Mouse (Mus musculus): ENCODE measurements around the gene Plekha8. TPM values are rescaled to one million over a fixed set of nuclear protein-coding genes. Genes with fewer than 3 reads are reported as not detected.

Gene Plekha8
- total and polyA plus RNA-seq, 2 experiments from 2014 or later, result 5.2 to 14.9 TPM

DNA sequence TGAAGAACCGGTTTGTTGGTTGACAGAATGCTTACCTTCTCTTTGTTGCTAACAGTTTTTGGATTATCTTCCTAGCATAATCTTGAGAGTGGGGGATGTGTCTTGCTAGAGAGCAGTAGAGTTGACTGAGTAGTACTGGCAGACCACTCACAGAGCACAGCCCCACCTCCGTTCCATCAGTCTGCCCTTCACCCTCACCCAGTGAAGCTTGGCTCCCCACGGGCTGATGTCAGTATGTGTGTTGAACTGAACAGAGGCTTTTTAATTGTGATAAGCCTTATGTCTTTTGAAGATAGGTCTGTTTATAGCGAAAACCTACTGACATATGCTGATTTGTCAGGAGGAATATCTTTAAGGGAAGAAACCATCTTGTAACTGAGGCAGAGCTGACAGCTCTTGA is 48.3 kb downstream of the Plekha8 start:
- Histone ChIP-seq H3K4me3 (ENCODE audit: low read depth, low read length) (no peak overlapping the region), H3K9me3 (ENCODE audit: low read length) (no peaks in the 10 kb centered on the region), H3K27ac (ENCODE audit: low read depth, low read length) (no peak overlapping the region), H3K36me3 (ENCODE audit: insufficient read depth, low read length) (0 out of 2 replicates have a peak, but pooled peaks cover 8% of the 10 kb centered on the region), H3K4me2 (ENCODE audit: low read depth, low read length, poor library complexity, severe bottlenecking) (no peak overlapping the region), H3K4me1 (ENCODE audit: insufficient read depth, low read length) (no peaks in the 10 kb centered on the region), H3K27me3 (ENCODE audit: insufficient read depth, low read length) (no peaks in the 10 kb centered on the region), H3K9ac (replicated peaks; ENCODE audit: low read length, poor library complexity, severe bottlenecking) (no peak overlapping the region)
- WGBS, result 89% methylated on average over 4 of the region's 4 CpGs
- TF ChIP-seq CTCF (IDR thresholded peaks at IDR 0.05), result no peak
- DNase-seq (ENCODE audit: low spot score) (no peak), ATAC-seq (ENCODE audit: low FRiP score) (no peak)

DNA sequence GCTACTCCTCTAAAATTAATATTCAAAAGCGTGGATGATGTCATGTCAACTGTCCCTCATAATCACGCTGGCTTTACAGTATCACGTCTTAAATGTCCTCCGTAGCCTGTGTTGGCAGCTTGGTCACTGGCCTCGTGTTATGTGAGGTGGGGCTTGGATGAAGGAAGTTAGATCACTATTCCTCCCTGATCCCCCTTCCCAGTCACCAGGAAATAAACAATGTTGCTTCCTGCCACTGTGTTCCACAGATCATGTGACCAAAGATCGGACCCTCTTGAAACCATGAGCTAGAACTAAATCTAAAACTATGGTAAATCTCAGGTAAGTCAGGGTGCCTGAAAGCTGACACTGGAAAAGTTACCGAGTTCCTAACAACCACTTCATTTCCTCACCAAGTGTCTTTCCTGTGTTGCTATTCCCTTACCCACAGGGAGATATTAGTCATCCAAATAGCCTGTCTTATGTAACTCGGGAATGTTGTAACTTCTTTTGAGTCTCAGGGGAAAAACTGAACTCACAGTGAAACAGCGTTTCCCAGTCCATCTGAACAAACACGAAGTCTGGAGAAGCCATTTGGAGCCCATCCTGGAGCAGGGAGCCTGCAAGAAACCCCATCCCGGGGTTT is 60.7 kb downstream of the Plekha8 start:
- no peak for TF ChIP-seq CTCF (IDR thresholded peaks at IDR 0.05)
- Histone ChIP-seq H3K4me3 (ENCODE audit: low read depth, low read length) (no peak overlapping the region), H3K36me3 (ENCODE audit: insufficient read depth, low read length) (no peaks in the 10 kb centered on the region), H3K4me1 (ENCODE audit: insufficient read depth, low read length) (no peaks in the 10 kb centered on the region), H3K9me3 (ENCODE audit: low read length) (no peaks in the 10 kb centered on the region), H3K27me3 (ENCODE audit: insufficient read depth, low read length) (no peaks in the 10 kb centered on the region), H3K4me2 (ENCODE audit: low read depth, low read length, poor library complexity, severe bottlenecking) (no peak overlapping the region), H3K27ac (ENCODE audit: low read depth, low read length) (no peak overlapping the region), H3K9ac (replicated peaks; ENCODE audit: low read length, poor library complexity, severe bottlenecking) (no peak overlapping the region)
- WGBS, result 86% methylated on average over 11 of the region's 11 CpGs
- DNase-seq (ENCODE audit: low spot score), result no peak
- no peak for ATAC-seq (ENCODE audit: low FRiP score)

DNA sequence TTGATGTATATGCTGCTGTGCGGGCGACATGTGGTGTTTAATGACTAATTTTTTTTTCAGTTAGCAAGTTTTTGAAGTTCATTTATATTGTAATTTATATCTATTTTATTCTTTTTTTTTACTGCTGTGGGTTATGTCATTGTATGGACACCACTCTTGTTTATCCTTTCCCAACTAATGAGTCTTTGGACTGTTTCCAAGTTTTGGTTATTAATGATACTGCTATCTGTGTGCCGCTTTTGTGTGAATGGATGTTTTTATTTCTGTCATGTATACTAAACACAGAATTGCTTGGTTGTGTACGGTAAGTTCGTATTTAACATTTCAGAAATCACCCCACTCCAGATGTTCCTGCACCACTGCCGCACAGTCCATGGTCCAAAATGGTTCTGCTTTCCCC is 63.0 kb downstream of the Plekha8 start:
- no peaks in the 10 kb centered on the region for H3K27me3 ChIP-seq (ENCODE audit: insufficient read depth, low read length)
- no peak overlapping the region for H3K4me2 ChIP-seq (ENCODE audit: low read depth, low read length, poor library complexity, severe bottlenecking)
- no peaks in the 10 kb centered on the region for H3K4me1 ChIP-seq (ENCODE audit: insufficient read depth, low read length)
- TF ChIP-seq CTCF (IDR thresholded peaks at IDR 0.05), result no peak
- H3K27ac ChIP-seq (ENCODE audit: low read depth, low read length), result no peak overlapping the region
- H3K9me3 ChIP-seq (ENCODE audit: low read length), result no peaks in the 10 kb centered on the region
- no peaks in the 10 kb centered on the region for H3K36me3 ChIP-seq (ENCODE audit: insufficient read depth, low read length)
- ATAC-seq (ENCODE audit: low FRiP score) (no peak), DNase-seq (ENCODE audit: low spot score) (no peak)
- no peak overlapping the region for H3K4me3 ChIP-seq (ENCODE audit: low read depth, low read length)
- WGBS, result 92% methylated on average over 6 of the region's 6 CpGs
- no peak overlapping the region for H3K9ac ChIP-seq (replicated peaks; ENCODE audit: low read length, poor library complexity, severe bottlenecking)

DNA sequence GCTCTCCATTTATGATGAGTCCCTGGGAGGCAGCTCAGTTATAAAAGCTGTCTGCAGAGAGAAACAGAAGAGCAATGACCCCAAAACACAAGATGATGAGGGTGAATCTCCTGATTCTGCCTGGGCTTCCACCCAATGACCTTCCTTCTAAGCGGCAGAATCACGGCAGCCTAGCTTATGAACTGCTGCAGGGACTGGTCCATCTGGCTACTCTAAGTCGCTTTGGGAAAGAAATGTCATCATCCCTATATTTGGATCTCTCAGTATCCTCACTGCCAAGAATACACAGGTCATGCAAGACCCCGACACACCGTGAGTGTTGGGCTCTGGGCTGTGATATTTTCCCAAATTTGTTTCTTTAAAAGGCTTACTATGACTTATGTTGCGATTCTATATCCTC is 75.0 kb downstream of the Plekha8 start:
- Histone ChIP-seq H3K4me2 (ENCODE audit: low read depth, low read length, poor library complexity, severe bottlenecking) (no peak overlapping the region), H3K36me3 (ENCODE audit: insufficient read depth, low read length) (peaks cover 6% of the 10 kb centered on the region; the same call in 1 of the 2 replicates), H3K9me3 (ENCODE audit: low read length) (no peaks in the 10 kb centered on the region), H3K4me3 (ENCODE audit: low read depth, low read length) (no peak overlapping the region), H3K27ac (ENCODE audit: low read depth, low read length) (no peak overlapping the region), H3K4me1 (ENCODE audit: insufficient read depth, low read length) (no peaks in the 10 kb centered on the region), H3K27me3 (ENCODE audit: insufficient read depth, low read length) (no peaks in the 10 kb centered on the region), H3K9ac (replicated peaks; ENCODE audit: low read length, poor library complexity, severe bottlenecking) (no peak overlapping the region)
- DNase-seq (ENCODE audit: low spot score) (no peak), ATAC-seq (ENCODE audit: low FRiP score) (no peak)
- no peak for TF ChIP-seq CTCF (IDR thresholded peaks at IDR 0.05)
- WGBS, result 88% methylated on average over 6 of the region's 6 CpGs

DNA sequence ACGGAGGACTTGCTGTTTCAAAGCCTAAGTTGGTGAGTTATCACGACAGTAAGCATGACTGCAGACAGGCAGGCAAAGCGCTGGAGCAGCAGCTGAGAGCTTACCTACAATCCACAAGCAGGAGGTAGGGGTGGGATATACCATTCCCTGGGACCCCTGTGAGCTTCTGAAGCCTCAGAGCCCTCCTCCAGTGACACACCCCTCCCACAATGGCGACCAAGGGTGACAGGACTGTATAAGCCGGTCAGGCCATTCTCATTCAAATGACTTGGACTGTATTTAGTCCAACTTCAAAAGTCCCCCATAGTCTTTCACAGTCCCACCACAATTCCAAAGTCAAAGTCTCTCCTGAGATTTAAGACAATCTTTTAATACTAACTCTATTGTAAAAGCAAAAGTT is 78.0 kb downstream of the Plekha8 start:
- H3K9ac ChIP-seq (replicated peaks; ENCODE audit: low read length, poor library complexity, severe bottlenecking), result no peak overlapping the region
- no peaks in the 10 kb centered on the region for H3K9me3 ChIP-seq (ENCODE audit: low read length)
- WGBS, result 41% methylated on average over 5 of the region's 5 CpGs
- H3K27me3 ChIP-seq (ENCODE audit: insufficient read depth, low read length), result no peaks in the 10 kb centered on the region
- no peak overlapping the region for H3K4me2 ChIP-seq (ENCODE audit: low read depth, low read length, poor library complexity, severe bottlenecking)
- H3K27ac ChIP-seq (ENCODE audit: low read depth, low read length), result no peak overlapping the region
- DNase-seq (ENCODE audit: low spot score) (no peak), ATAC-seq (ENCODE audit: low FRiP score) (no peak)
- TF ChIP-seq CTCF (IDR thresholded peaks at IDR 0.05), result no peak
- no peak overlapping the region for H3K4me3 ChIP-seq (ENCODE audit: low read depth, low read length)
- H3K36me3 ChIP-seq (ENCODE audit: insufficient read depth, low read length), result peaks cover 6% of the 10 kb centered on the region; the same call in 1 of the 2 replicates
- H3K4me1 ChIP-seq (ENCODE audit: insufficient read depth, low read length), result no peaks in the 10 kb centered on the region

DNA sequence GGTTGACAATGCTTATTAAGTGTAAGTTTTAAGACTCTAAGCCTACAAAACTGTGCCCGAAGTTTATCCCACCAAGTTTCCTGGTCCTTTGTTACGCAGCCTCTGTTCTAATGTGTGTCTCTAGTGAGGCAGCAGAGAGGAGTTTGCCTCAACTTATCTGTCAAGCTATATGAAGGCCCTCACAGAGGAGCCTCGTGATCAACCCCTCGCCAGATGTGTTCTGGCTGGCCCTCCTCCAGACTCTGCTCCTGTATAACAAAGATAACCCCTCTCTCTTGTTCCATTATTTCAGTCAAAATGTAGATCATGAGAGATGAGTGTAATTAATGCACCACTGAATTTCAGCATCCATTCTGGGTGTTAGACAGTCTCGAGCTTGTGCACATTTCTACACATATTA is 84.8 kb downstream of the Plekha8 start:
- no peak for TF ChIP-seq CTCF (IDR thresholded peaks at IDR 0.05)
- Histone ChIP-seq H3K27me3 (ENCODE audit: insufficient read depth, low read length) (no peaks in the 10 kb centered on the region), H3K27ac (ENCODE audit: low read depth, low read length) (no peak overlapping the region), H3K9me3 (ENCODE audit: low read length) (no peaks in the 10 kb centered on the region), H3K4me2 (ENCODE audit: low read depth, low read length, poor library complexity, severe bottlenecking) (no peak overlapping the region), H3K4me1 (ENCODE audit: insufficient read depth, low read length) (no peaks in the 10 kb centered on the region), H3K4me3 (ENCODE audit: low read depth, low read length) (no peak overlapping the region), H3K36me3 (ENCODE audit: insufficient read depth, low read length) (no peaks in the 10 kb centered on the region), H3K9ac (replicated peaks; ENCODE audit: low read length, poor library complexity, severe bottlenecking) (no peak overlapping the region)
- 83% methylated on average over 5 of the region's 5 CpGs for WGBS
- DNase-seq (ENCODE audit: low spot score), result no peak
- no peak for ATAC-seq (ENCODE audit: low FRiP score)
